In the genomic region with DNA sequence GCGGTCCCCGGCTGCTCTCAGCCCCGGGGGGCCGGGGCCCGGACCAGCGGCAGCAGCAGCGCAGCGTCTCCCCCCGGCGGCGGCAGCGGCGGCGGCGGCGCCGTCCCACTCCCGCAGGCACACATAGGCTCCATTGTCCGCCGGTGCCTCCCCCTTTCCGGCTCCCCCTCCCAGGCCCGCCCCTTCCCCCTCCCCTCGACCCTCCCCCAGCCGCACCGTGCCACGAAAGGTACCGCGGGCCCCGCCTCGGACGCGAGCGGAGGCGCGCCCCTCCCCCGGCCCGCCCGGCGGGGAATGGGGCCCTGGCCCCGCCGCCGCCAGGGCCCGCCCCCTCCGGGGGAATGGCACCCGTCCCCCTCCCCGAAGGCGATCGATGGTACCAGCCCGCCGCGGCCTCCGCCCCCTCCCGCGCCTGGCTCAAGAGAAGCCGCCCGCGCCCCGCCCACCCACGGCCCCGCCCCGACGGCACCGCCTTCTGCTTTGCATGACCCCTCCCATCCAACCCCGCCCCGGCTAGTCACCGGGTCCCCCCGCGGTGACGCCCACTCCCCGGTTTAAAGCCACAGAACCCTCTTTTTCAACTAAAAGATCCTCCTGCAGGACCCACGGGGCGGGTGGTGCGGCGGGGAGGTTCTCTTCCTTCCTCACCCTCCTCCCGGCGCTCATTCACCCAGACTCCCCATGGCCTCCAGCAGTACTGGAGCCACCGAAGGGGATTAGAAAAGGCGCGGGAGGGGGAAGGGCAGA, we compare ENCODE assay signal across 8 mouse cellular contexts.
DNase-seq lines count a peak whose midpoint lies in the region; ATAC-seq lines count a peak whose summit lies in the region.

No protein-coding gene starts in this region.

- DNase-seq in c-Kit-negative CD71-positive TER-119-positive erythroid progenitor cells, embryonic 14.5 days (ENCODE audit: low read depth, low spot score) = peak; percentile 17
- DNase-seq in forebrain, embryonic 10.5 days (ENCODE audit: extremely low spot score, low spot score) = peak; percentile 97
- DNase-seq in kidney, postnatal 36 days = peak; percentile 97 to 98
- DNase-seq in telencephalon, adult 2 months (ENCODE audit: low read depth, low spot score) = peak; percentile 87

- no peaks in the 10 kb centered on the region for H3K27me3 ChIP-seq in forebrain, embryonic 10.5 days (ENCODE audit: poor library complexity, severe bottlenecking)
- no peaks in the 10 kb centered on the region for H3K27me3 ChIP-seq in heart, embryonic 16.5 days (ENCODE audit: control insufficient read depth, insufficient read depth, low read length)
- peaks cover 25% of the 10 kb centered on the region for H3K27me3 ChIP-seq in liver, embryonic 15.5 days
- no peaks in the 10 kb centered on the region for H3K27me3 ChIP-seq in neural tube, embryonic 12.5 days (replicated peaks)

- H3K4me1 ChIP-seq in forebrain, embryonic 10.5 days = peaks cover 43% of the 10 kb centered on the region
- peaks cover 27% of the 10 kb centered on the region for H3K4me1 ChIP-seq in heart, embryonic 16.5 days (ENCODE audit: control insufficient read depth, insufficient read depth, low read length)
- H3K4me1 ChIP-seq in liver, embryonic 15.5 days (replicated peaks) = peaks cover 17% of the 10 kb centered on the region
- peaks cover 17% of the 10 kb centered on the region for H3K4me1 ChIP-seq in neural tube, embryonic 12.5 days

- H3K9ac ChIP-seq in heart, embryonic 16.5 days (ENCODE audit: low read length) = peak overlapping the region; percentile 91
- H3K9ac ChIP-seq in liver, embryonic 15.5 days = peak overlapping the region; percentile 56
- H3K9ac ChIP-seq in neural tube, embryonic 12.5 days = peak overlapping the region; percentile 90

- peak overlapping the region; percentile 86 for H3K4me3 ChIP-seq in forebrain, embryonic 10.5 days
- peak overlapping the region; percentile 88 for H3K4me3 ChIP-seq in heart, embryonic 16.5 days (ENCODE audit: low read length)
- peak overlapping the region; percentile 66 for H3K4me3 ChIP-seq in liver, embryonic 15.5 days (replicated peaks)
- H3K4me3 ChIP-seq in neural tube, embryonic 12.5 days = peak overlapping the region; percentile 89

- H3K9me3 ChIP-seq in forebrain, embryonic 10.5 days = 0 out of 2 replicates have a peak, but pooled peaks cover 4% of the 10 kb centered on the region
- H3K9me3 ChIP-seq in heart, embryonic 16.5 days (replicated peaks; ENCODE audit: control insufficient read depth, low read length) = no peaks in the 10 kb centered on the region
- no peaks in the 10 kb centered on the region for H3K9me3 ChIP-seq in liver, embryonic 15.5 days (replicated peaks)
- H3K9me3 ChIP-seq in neural tube, embryonic 12.5 days = no peaks in the 10 kb centered on the region

- H3K36me3 ChIP-seq in forebrain, embryonic 10.5 days (replicated peaks) = peaks cover 31% of the 10 kb centered on the region
- peaks cover 4% of the 10 kb centered on the region; the same call in 1 of the 2 replicates for H3K36me3 ChIP-seq in heart, embryonic 16.5 days (ENCODE audit: control insufficient read depth, insufficient read depth)
- H3K36me3 ChIP-seq in liver, embryonic 15.5 days (replicated peaks) = no peaks in the 10 kb centered on the region
- 0 out of 2 replicates have a peak, but pooled peaks cover 1% of the 10 kb centered on the region for H3K36me3 ChIP-seq in neural tube, embryonic 12.5 days

- peak overlapping the region; percentile 94 for H3K4me2 ChIP-seq in heart, embryonic 16.5 days (ENCODE audit: low read depth, low read length)
- H3K4me2 ChIP-seq in liver, embryonic 15.5 days = peak overlapping the region; percentile 80
- peak overlapping the region; percentile 82 for H3K4me2 ChIP-seq in neural tube, embryonic 12.5 days (replicated peaks)

- ATAC-seq in CD4-positive, CD25-positive, alpha-beta regulatory T cell, adult 4 months = peak; percentile 87
- ATAC-seq in heart, embryonic 16.5 days (replicated peaks; ENCODE audit: extremely low read depth, insufficient read depth, low FRiP score) = peak; percentile 90
- peak; percentile 81 for ATAC-seq in liver, embryonic 15.5 days (ENCODE audit: insufficient read depth)
- peak; percentile 89 for ATAC-seq in neural tube, embryonic 12.5 days (ENCODE audit: low FRiP score, low read depth)

- peak overlapping the region; percentile 98 for H3K27ac ChIP-seq in forebrain, embryonic 10.5 days
- peak overlapping the region; percentile 92 for H3K27ac ChIP-seq in heart, embryonic 16.5 days (ENCODE audit: low read length)
- H3K27ac ChIP-seq in liver, embryonic 15.5 days (replicated peaks) = peak overlapping the region; percentile 69
- H3K27ac ChIP-seq in neural tube, embryonic 12.5 days = peak overlapping the region; percentile 93

- WGBS in forebrain, embryonic 10.5 days = 2% methylated on average over 45 of the region's 79 CpGs
- 2% methylated on average over 42 of the region's 79 CpGs for WGBS in heart, embryonic 16.5 days
- WGBS in liver, embryonic 15.5 days (ENCODE audit: insufficient replicate concordance) = 3% methylated on average over 43 of the region's 79 CpGs
- WGBS in neural tube, embryonic 12.5 days = 2% methylated on average over 40 of the region's 79 CpGs

Comparison
In these comparisons a context has a peak if more than half of its experiments do, and no peak if none do; other contexts are left out.
1. Peak in every context shown above with its lines: DNase-seq, ATAC-seq, H3K4me3 ChIP-seq and H3K27ac ChIP-seq.
2. DNase-seq: peak in every context shown above with its lines; median percentile 98 in kidney, postnatal 36 days; 97 in forebrain, embryonic 10.5 days; 87 in telencephalon, adult 2 months; 17 in c-Kit-negative CD71-positive TER-119-positive erythroid progenitor cells, embryonic 14.5 days.